Mouse (Mus musculus) erythroblast, embryonic 14.5 days (primary cell): Measurements from ENCODE around the gene Nol12. TPM values are rescaled to one million over a fixed set of nuclear protein-coding genes. Genes with fewer than 3 reads are reported as not detected.

Source experiments
- H3K27me3 ChIP-seq: 2 replicates; pipeline ENCODE4 v1.6.1; 2012; ENCODE audit warnings: inconsistent platforms; ENCODE audit not compliant: control insufficient read depth
- H3K36me3 ChIP-seq: 2 replicates; pipeline ENCODE4 v1.6.1; 2012; ENCODE audit warnings: mild to moderate bottlenecking, inconsistent platforms; ENCODE audit not compliant: control insufficient read depth
- H3K4me1 ChIP-seq: 2 replicates; pipeline ENCODE4 v1.6.1; 2012; ENCODE audit warnings: inconsistent platforms; ENCODE audit not compliant: control insufficient read depth
- H3K4me3 ChIP-seq: replicated peaks from 2 replicates; pipeline ENCODE3; 2012; ENCODE audit warnings: moderate library complexity, mild to moderate bottlenecking, inconsistent platforms
- H3K9me3 ChIP-seq: 2 replicates; pipeline ENCODE4 v1.6.1; 2012; ENCODE audit warnings: low read length, inconsistent platforms, mixed read lengths; ENCODE audit not compliant: control insufficient read depth
- GATA1 ChIP-seq: IDR thresholded peaks from 2 replicates; pipeline ENCODE4 v1.6.1; 2012; ENCODE audit warnings: low read length, inconsistent platforms, mixed read lengths
- TAL1 ChIP-seq: IDR thresholded peaks from 3 replicates; pipeline ENCODE4 v1.6.1; 2012; ENCODE audit warnings: low read length, inconsistent platforms, mixed read lengths
- polyA plus RNA-seq: library from polyadenylated mRNA; stranded (reverse); fragments of >175 nt; gene quantifications from 2 replicates; pipeline ENCODE4 v1.2.3, GENCODE M21; 2012

Nol12 gene
- polyA plus RNA-seq, 1 experiment = 3.9 TPM

- Histone ChIP-seq H3K27me3 (no peaks in the 10 kb centered on the region), H3K9me3 (no peaks in the 10 kb centered on the region), H3K4me1 (no peaks in the 10 kb centered on the region; the same call in 1 of the 2 replicates), H3K4me3 (no peak overlapping the region), H3K36me3 (no peaks in the 10 kb centered on the region)
- TF ChIP-seq GATA1 (no peak), TAL1 (no peak)
Measured at GRCm38 (mm10) chr15:78956351-78956750, 21.6 kb downstream of the Nol12 start.

DNA sequence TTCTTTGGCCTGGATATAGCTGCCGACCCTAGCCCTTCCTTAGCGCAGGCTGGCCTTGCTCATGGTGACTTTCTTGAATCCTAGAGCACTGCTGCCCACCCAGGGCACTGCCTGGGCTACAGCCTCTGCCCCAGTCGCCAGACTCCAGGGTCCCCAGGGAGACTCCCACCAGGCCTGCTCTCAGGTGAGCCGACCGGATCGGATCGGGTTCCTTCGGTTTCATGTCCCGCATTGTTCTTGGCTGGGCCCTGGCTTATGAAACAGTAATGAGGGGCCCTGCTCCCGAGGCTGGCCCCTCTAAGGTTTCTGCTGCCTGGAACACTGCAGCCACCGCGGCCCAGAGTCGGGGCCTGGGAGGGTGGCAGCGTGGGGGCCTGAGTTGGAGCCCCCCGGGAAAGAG, 22.3 kb downstream of the Nol12 start:
- Histone ChIP-seq H3K27me3 (no peaks in the 10 kb centered on the region), H3K4me3 (no peak overlapping the region), H3K9me3 (no peaks in the 10 kb centered on the region), H3K4me1 (no peaks in the 10 kb centered on the region; the same call in 1 of the 2 replicates), H3K36me3 (no peaks in the 10 kb centered on the region)
- TF ChIP-seq GATA1 (no peak), TAL1 (no peak)

GRCm38 (mm10) chr15:78959537-78959936, 24.8 kb downstream of the Nol12 start:
- Histone ChIP-seq H3K9me3 (no peaks in the 10 kb centered on the region), H3K27me3 (no peaks in the 10 kb centered on the region), H3K36me3 (no peaks in the 10 kb centered on the region), H3K4me1 (no peaks in the 10 kb centered on the region; the same call in 1 of the 2 replicates), H3K4me3 (no peak overlapping the region)
- TF ChIP-seq GATA1 (no peak), TAL1 (no peak)

DNA sequence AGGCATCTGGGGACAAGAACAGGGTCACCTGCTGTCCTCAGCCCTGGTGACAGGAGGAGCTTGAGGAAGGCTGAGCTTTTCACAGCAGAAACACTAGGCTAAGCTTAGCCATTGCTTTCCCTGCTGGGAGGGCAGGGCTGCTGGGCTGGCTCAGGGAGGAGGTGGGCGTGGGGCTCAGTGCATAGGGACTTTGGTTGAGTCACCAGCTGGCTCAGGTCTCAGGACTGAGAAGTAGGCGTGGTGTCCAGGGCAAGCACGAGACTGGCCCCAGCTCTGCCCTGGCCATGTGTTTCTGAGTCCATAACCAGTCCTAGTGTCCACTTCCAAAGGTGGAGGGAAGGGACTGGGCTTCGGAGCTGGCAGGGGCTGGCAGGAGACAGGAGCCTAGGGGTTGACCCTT, 25.4 kb downstream of the Nol12 start:
- no peak for TF ChIP-seq GATA1
- TF ChIP-seq TAL1 = no peak
- no peak overlapping the region for H3K4me3 ChIP-seq
- H3K4me1 ChIP-seq = no peaks in the 10 kb centered on the region; the same call in 1 of the 2 replicates
- no peaks in the 10 kb centered on the region for H3K9me3 ChIP-seq
- H3K36me3 ChIP-seq = no peaks in the 10 kb centered on the region
- H3K27me3 ChIP-seq = no peaks in the 10 kb centered on the region

- no peak for TF ChIP-seq TAL1
- no peak for TF ChIP-seq GATA1
- Histone ChIP-seq H3K4me3 (no peak overlapping the region), H3K27me3 (peaks cover 3% of the 10 kb centered on the region; the same call in 1 of the 2 replicates), H3K36me3 (no peaks in the 10 kb centered on the region), H3K4me1 (no peaks in the 10 kb centered on the region), H3K9me3 (no peaks in the 10 kb centered on the region)
Measured at GRCm38 (mm10) chr15:78962885-78963284, 28.2 kb downstream of the Nol12 start.

GRCm38 (mm10) chr15:78971626-78972025, 36.9 kb downstream of the Nol12 start:
- Histone ChIP-seq H3K4me1 (no peaks in the 10 kb centered on the region), H3K4me3 (no peak overlapping the region), H3K27me3 (peaks cover 5% of the 10 kb centered on the region), H3K9me3 (no peaks in the 10 kb centered on the region), H3K36me3 (no peaks in the 10 kb centered on the region)
- TF ChIP-seq GATA1 = no peak
- no peak for TF ChIP-seq TAL1

- peaks cover 3% of the 10 kb centered on the region for H3K27me3 ChIP-seq
Measured at GRCm38 (mm10) chr15:78973950-78974349, 39.2 kb downstream of the Nol12 start.

GRCm38 (mm10) chr15:78977676-78978159, 43.0 kb downstream of the Nol12 start:
- no peaks in the 10 kb centered on the region for H3K9me3 ChIP-seq
- H3K4me1 ChIP-seq = peaks cover 16% of the 10 kb centered on the region
- H3K4me3 ChIP-seq = no peak overlapping the region
- H3K36me3 ChIP-seq = no peaks in the 10 kb centered on the region
- TF ChIP-seq TAL1 (no peak), GATA1 (no peak)
- H3K27me3 ChIP-seq = peaks cover 3% of the 10 kb centered on the region

More at GRCm38 (mm10) chr15:78973950-78974349, 39.2 kb downstream of the Nol12 start:
- Histone ChIP-seq H3K4me3 (no peak overlapping the region), H3K4me1 (peaks cover 4% of the 10 kb centered on the region), H3K9me3 (no peaks in the 10 kb centered on the region), H3K36me3 (no peaks in the 10 kb centered on the region)
- TF ChIP-seq GATA1 (no peak), TAL1 (no peak)

DNA sequence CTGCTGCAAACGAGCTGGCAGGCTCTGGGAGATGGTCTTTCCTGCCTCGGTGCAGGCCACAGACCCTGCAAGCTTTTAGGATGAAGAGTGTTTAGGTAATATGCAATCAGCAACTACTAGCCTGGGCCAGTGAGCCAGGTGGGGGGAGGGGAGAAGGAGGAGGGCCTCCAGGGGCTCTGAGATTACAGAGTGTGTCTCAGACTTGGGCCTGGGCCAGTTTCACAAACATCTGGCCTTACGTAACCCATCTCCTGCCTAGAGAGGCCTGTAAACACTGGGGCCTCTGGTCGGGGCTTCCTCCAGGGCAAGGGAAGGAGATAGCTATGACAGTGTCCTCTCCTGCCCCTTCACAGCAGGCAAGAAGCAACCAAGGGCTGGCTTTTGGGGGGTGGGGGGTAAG, 44.1 kb downstream of the Nol12 start:
- Histone ChIP-seq H3K27me3 (peaks cover 3% of the 10 kb centered on the region), H3K36me3 (no peaks in the 10 kb centered on the region), H3K4me3 (no peak overlapping the region), H3K4me1 (peaks cover 24% of the 10 kb centered on the region), H3K9me3 (no peaks in the 10 kb centered on the region)
- TF ChIP-seq GATA1 = no peak
- TF ChIP-seq TAL1 = no peak

DNA sequence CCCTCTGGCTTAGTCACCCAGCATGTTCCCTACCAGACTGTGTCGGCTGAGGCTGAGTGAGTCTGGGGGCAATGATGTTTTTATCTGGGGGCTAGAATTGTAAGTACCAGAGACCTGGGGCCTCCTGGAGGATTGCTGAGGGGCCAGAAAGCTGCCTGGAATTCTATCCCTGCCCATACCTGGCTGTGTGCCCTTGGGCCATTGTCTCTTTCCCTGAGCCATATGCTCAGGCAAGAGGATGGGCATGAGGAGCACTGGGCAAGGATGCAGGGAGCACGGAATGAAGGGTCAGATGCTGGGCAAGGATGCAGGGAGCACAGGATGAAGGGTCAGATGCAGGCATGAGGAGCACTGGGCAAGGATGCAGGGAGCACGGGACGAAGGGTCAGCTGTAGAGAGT, 45.4 kb downstream of the Nol12 start:
- Histone ChIP-seq H3K36me3 (no peaks in the 10 kb centered on the region; the same call in 1 of the 2 replicates), H3K4me1 (peaks cover 36% of the 10 kb centered on the region), H3K27me3 (peaks cover 3% of the 10 kb centered on the region), H3K4me3 (no peak overlapping the region), H3K9me3 (no peaks in the 10 kb centered on the region)
- TF ChIP-seq GATA1 (no peak), TAL1 (no peak)
